Mouse (Mus musculus) midbrain, postnatal 0 days (tissue): ENCODE data around the gene Brms1. TPM values are rescaled to one million over a fixed set of nuclear protein-coding genes. Genes with fewer than 3 reads are reported as not detected.
"Not testable (repeated sequence)": the region's sequence is repeated elsewhere in the genome, so short reads cannot be mapped to it uniquely, and the experiment has no call there.

ENCODE experiments used
- ATAC-seq: fragments of 200-750 bp; cut with Nextera tagmentation; 2 replicates; pipeline ENCODE4 v1.8.0; 2017; ENCODE audit warnings: moderate number of reproducible peaks, mild to moderate bottlenecking, moderate TSS enrichment, moderate library complexity; ENCODE audit not compliant: low FRiP score
- DNase-seq: peaks from one replicate; pipeline ENCODE4 v3.0.0-alpha.2; 2015; ENCODE audit warnings: low spot score
- H3K27ac ChIP-seq: fragments of 300-500 bp; sonication (generic); 2 replicates; pipeline ENCODE4 v1.5.1; 2014; ENCODE audit warnings: low read depth, mild to moderate bottlenecking, low read length, mixed read lengths
- H3K27me3 ChIP-seq: fragments of 300-500 bp; sonication (generic); 2 replicates; pipeline ENCODE4 v1.6.1; 2014; ENCODE audit warnings: low read length, control low read depth, mixed read lengths; ENCODE audit not compliant: insufficient read depth
- H3K36me3 ChIP-seq: fragments of 300-500 bp; sonication (generic); 2 replicates; pipeline ENCODE4 v1.6.1; 2014; ENCODE audit warnings: low read length, control low read depth, mixed read lengths; ENCODE audit not compliant: insufficient read depth
- H3K4me1 ChIP-seq: fragments of 300-500 bp; sonication (generic); 2 replicates; pipeline ENCODE4 v1.6.1; 2014; ENCODE audit warnings: mild to moderate bottlenecking, control low read depth, antibody characterized with exemption, low read length, mixed read lengths; ENCODE audit not compliant: insufficient read depth
- H3K4me2 ChIP-seq: fragments of 300-500 bp; sonication (generic); 2 replicates; pipeline ENCODE4 v1.6.1; 2014; ENCODE audit warnings: low read depth, mild to moderate bottlenecking, low read length, mixed read lengths; ENCODE audit not compliant: poor library complexity, severe bottlenecking
- H3K4me3 ChIP-seq: fragments of 300-500 bp; sonication (generic); 2 replicates; pipeline ENCODE4 v1.5.1; 2014; ENCODE audit warnings: low read depth, mild to moderate bottlenecking, low read length, moderate library complexity
- H3K9ac ChIP-seq: fragments of 300-500 bp; sonication (generic); replicated peaks from 2 replicates; pipeline ENCODE4 v1.6.1; 2014; ENCODE audit warnings: mild to moderate bottlenecking, low read length, moderate library complexity, mixed read lengths; ENCODE audit not compliant: poor library complexity, severe bottlenecking
- H3K9me3 ChIP-seq: fragments of 300-500 bp; sonication (generic); 2 replicates; pipeline ENCODE4 v1.6.1; 2016; ENCODE audit warnings: low read length, control low read depth
- CTCF ChIP-seq: IDR thresholded peaks from 2 replicates; pipeline ENCODE4 v1.5.1; 2016; ENCODE audit warnings: antibody characterized with exemption, mild to moderate bottlenecking
- WGBS: fragments of 180-500 bp; shearing (Covaris S2); extraction: QIAGEN DNeasy Blood & Tissue Kit; methylation state at CpG from one replicate; pipeline ENCODE4 v1.1.7; 2014; 5-methylcytosine and 5-hydroxymethylcytosine counted together
- polyA plus RNA-seq: library from polyadenylated mRNA; unstranded; fragments of >200 nt; fragmentation: Nextera tagmentation; extraction: Ambion mirVana; gene quantifications from 2 replicates; pipeline ENCODE4 v1.2.1, GENCODE M21; 2015
- total RNA-seq: library from RNA; depleted of rRNA; stranded (reverse); fragments of >200 nt; gene quantifications from 2 replicates; pipeline ENCODE4 v1.2.3, GENCODE M21; 2014

Gene Brms1
- total and polyA plus RNA-seq, 2 experiments from 2014 or later, result 15.3 TPM; not detected in 1

- under 1% methylated on average over 39 of the region's 39 CpGs for WGBS
Measured at GRCm38 (mm10) chr19:5001666-5002406, 39.3 kb upstream of the Brms1 start.

GRCm38 (mm10) chr19:5003644-5004043, 37.5 kb upstream of the Brms1 start:
- H3K4me3 ChIP-seq, ATAC-seq, H3K27me3 ChIP-seq, H3K9ac ChIP-seq, H3K4me2 ChIP-seq, DNase-seq, H3K9me3 ChIP-seq, H3K36me3 ChIP-seq, H3K27ac ChIP-seq: not testable (repeated sequence)
- 62% methylated on average over 2 of the region's 2 CpGs for WGBS
- peaks cover 23% of the 10 kb centered on the region for H3K4me1 ChIP-seq
- peak; percentile 45 for TF ChIP-seq CTCF

More at GRCm38 (mm10) chr19:5001666-5002406, 39.3 kb upstream of the Brms1 start:
- peak; percentile 92 for TF ChIP-seq CTCF
- Histone ChIP-seq H3K36me3 (no peaks in the 10 kb centered on the region), H3K9ac (peak overlapping the region; percentile 60), H3K4me3 (peak overlapping the region; percentile 35), H3K27me3 (no peaks in the 10 kb centered on the region), H3K27ac (peak overlapping the region; percentile 89), H3K9me3 (no peaks in the 10 kb centered on the region), H3K4me1 (peaks cover 37% of the 10 kb centered on the region), H3K4me2 (peak overlapping the region; percentile 71)
- ATAC-seq (peak; percentile 97), DNase-seq (peak; percentile 96)

- H3K4me3 ChIP-seq, result no peak overlapping the region
- H3K27me3 ChIP-seq, result no peaks in the 10 kb centered on the region
- 63% methylated on average over 4 of the region's 4 CpGs for WGBS
- no peak for TF ChIP-seq CTCF
- no peaks in the 10 kb centered on the region for H3K36me3 ChIP-seq
- H3K9me3 ChIP-seq, result no peaks in the 10 kb centered on the region
- no peak overlapping the region for H3K4me2 ChIP-seq
- DNase-seq (no peak), ATAC-seq (no peak)
- H3K9ac ChIP-seq, result no peak overlapping the region
- H3K4me1 ChIP-seq, result peaks cover 10% of the 10 kb centered on the region
- H3K27ac ChIP-seq, result no peak overlapping the region
Measured at GRCm38 (mm10) chr19:5004925-5005324, 36.2 kb upstream of the Brms1 start.

GRCm38 (mm10) chr19:5013138-5013537, 28.0 kb upstream of the Brms1 start:
- Histone ChIP-seq H3K27ac (no peak overlapping the region), H3K36me3 (no peaks in the 10 kb centered on the region), H3K4me1 (no peaks in the 10 kb centered on the region), H3K4me3 (no peak overlapping the region), H3K27me3 (no peaks in the 10 kb centered on the region; the same call in 1 of the 2 replicates), H3K9me3 (no peaks in the 10 kb centered on the region), H3K4me2 (no peak overlapping the region), H3K9ac (no peak overlapping the region)
- DNase-seq (no peak), ATAC-seq (no peak)
- no peak for TF ChIP-seq CTCF
- WGBS, result 71% methylated on average over 8 of the region's 8 CpGs

GRCm38 (mm10) chr19:5014961-5015398, 26.2 kb upstream of the Brms1 start:
- H3K4me3 ChIP-seq, result no peak overlapping the region
- no peaks in the 10 kb centered on the region for H3K4me1 ChIP-seq
- no peak overlapping the region for H3K9ac ChIP-seq
- no peak for ATAC-seq
- H3K9me3 ChIP-seq, result no peaks in the 10 kb centered on the region
- peak; percentile 70 for TF ChIP-seq CTCF
- no peaks in the 10 kb centered on the region; the same call in 1 of the 2 replicates for H3K27me3 ChIP-seq
- no peak overlapping the region for H3K27ac ChIP-seq
- DNase-seq, result peak; percentile 49
- H3K36me3 ChIP-seq, result no peaks in the 10 kb centered on the region
- WGBS, result 12% methylated on average over 8 of the region's 8 CpGs
- no peak overlapping the region for H3K4me2 ChIP-seq

- ATAC-seq (no peak), DNase-seq (no peak)
- 45% methylated on average over 10 of the region's 10 CpGs for WGBS
- Histone ChIP-seq H3K27me3 (no peaks in the 10 kb centered on the region; the same call in 1 of the 2 replicates), H3K9me3 (no peaks in the 10 kb centered on the region), H3K36me3 (no peaks in the 10 kb centered on the region), H3K27ac (no peak overlapping the region), H3K4me1 (no peaks in the 10 kb centered on the region), H3K4me2 (no peak overlapping the region), H3K9ac (no peak overlapping the region), H3K4me3 (no peak overlapping the region)
- no peak for TF ChIP-seq CTCF
Measured at GRCm38 (mm10) chr19:5016221-5016742, 24.9 kb upstream of the Brms1 start.
